Mouse (Mus musculus): ENCODE data around the gene Fam71a. TPM values are rescaled to one million over a fixed set of nuclear protein-coding genes. Genes with fewer than 3 reads are reported as not detected.

Fam71a gene
- polyA plus RNA-seq, 1 experiment: not detected

- H3K36me3 ChIP-seq (ENCODE audit: control insufficient read depth, insufficient read depth): no peaks in the 10 kb centered on the region
- TF ChIP-seq CEBPB (IDR thresholded peaks at IDR 0.05; ENCODE audit: low read depth) (no peak), FOSL1 (IDR thresholded peaks at IDR 0.05; ENCODE audit: insufficient read depth, low read length, poor library complexity, severe bottlenecking) (no peak), USF1 (IDR thresholded peaks at IDR 0.05; ENCODE audit: low read depth) (no peak), CTCF (IDR thresholded peaks at IDR 0.05; ENCODE audit: control insufficient read depth, insufficient read depth, insufficient read length) (no peak), MYOD1 (IDR thresholded peaks at IDR 0.05; ENCODE audit: control insufficient read depth, insufficient read length, low read depth) (no peak), MAX (IDR thresholded peaks at IDR 0.05) (no peak), MYOG (IDR thresholded peaks at IDR 0.05; ENCODE audit: control insufficient read depth, extremely low read depth, insufficient read length) (no peak)
- peak overlapping the region; percentile 18 for H3K4me3 ChIP-seq (ENCODE audit: insufficient read depth, poor library complexity, severe bottlenecking)
- H3K27me3 ChIP-seq (ENCODE audit: control insufficient read depth, insufficient read depth, insufficient read length): peaks cover 32% of the 10 kb centered on the region
- H3ac ChIP-seq (ENCODE audit: control insufficient read depth, insufficient read length, low read depth): peak overlapping the region; percentile 22
- no peaks in the 10 kb centered on the region for H3K79me3 ChIP-seq (ENCODE audit: low read depth)
- H3K79me2 ChIP-seq (ENCODE audit: control insufficient read depth, insufficient read depth): no peaks in the 10 kb centered on the region
Observed at GRCm38 (mm10) chr1:191184066-191184815, 19.6 kb upstream of the Fam71a start.

- TF ChIP-seq USF1 (IDR thresholded peaks at IDR 0.05; ENCODE audit: low read depth): no peak
- TF ChIP-seq MAX (IDR thresholded peaks at IDR 0.05): peak; percentile 28
- peak; percentile 92 for TF ChIP-seq CEBPB (IDR thresholded peaks at IDR 0.05; ENCODE audit: low read depth)
- H3ac ChIP-seq (ENCODE audit: control insufficient read depth, insufficient read length, low read depth): peak overlapping the region; percentile 77
- H3K79me3 ChIP-seq (ENCODE audit: low read depth): no peaks in the 10 kb centered on the region
- peak overlapping the region; percentile 45 for H3K4me3 ChIP-seq (ENCODE audit: insufficient read depth, poor library complexity, severe bottlenecking)
- H3K79me2 ChIP-seq (ENCODE audit: control insufficient read depth, insufficient read depth): no peaks in the 10 kb centered on the region
- H3K27me3 ChIP-seq (ENCODE audit: control insufficient read depth, insufficient read depth, insufficient read length): peaks cover 29% of the 10 kb centered on the region
- no peaks in the 10 kb centered on the region for H3K36me3 ChIP-seq (ENCODE audit: control insufficient read depth, insufficient read depth)
Observed at GRCm38 (mm10) chr1:191183163-191184065, 18.8 kb upstream of the Fam71a start.

GRCm38 (mm10) chr1:191182431-191183162, 18.0 kb upstream of the Fam71a start:
- H3K79me3 ChIP-seq (ENCODE audit: low read depth): no peaks in the 10 kb centered on the region
- no peaks in the 10 kb centered on the region for H3K36me3 ChIP-seq (ENCODE audit: control insufficient read depth, insufficient read depth)
- no peaks in the 10 kb centered on the region for H3K79me2 ChIP-seq (ENCODE audit: control insufficient read depth, insufficient read depth)
- TF ChIP-seq USF1 (IDR thresholded peaks at IDR 0.05; ENCODE audit: low read depth) (no peak), CTCF (IDR thresholded peaks at IDR 0.05; ENCODE audit: control insufficient read depth, insufficient read depth, insufficient read length) (peak; percentile 71)
- peak overlapping the region; percentile 52 for H3ac ChIP-seq (ENCODE audit: control insufficient read depth, insufficient read length, low read depth)
- peak overlapping the region; percentile 45 for H3K4me3 ChIP-seq (ENCODE audit: insufficient read depth, poor library complexity, severe bottlenecking)
- H3K27me3 ChIP-seq (ENCODE audit: control insufficient read depth, insufficient read depth, insufficient read length): peaks cover 27% of the 10 kb centered on the region

- Histone ChIP-seq H3K79me2 (ENCODE audit: control insufficient read depth, insufficient read depth) (no peaks in the 10 kb centered on the region), H3K36me3 (ENCODE audit: control insufficient read depth, insufficient read depth) (no peaks in the 10 kb centered on the region), H3K79me3 (ENCODE audit: low read depth) (no peaks in the 10 kb centered on the region), H3K4me3 (ENCODE audit: insufficient read depth, poor library complexity, severe bottlenecking) (peak overlapping the region; percentile 45), H3ac (ENCODE audit: control insufficient read depth, insufficient read length, low read depth) (no peak overlapping the region), H3K27me3 (ENCODE audit: control insufficient read depth, insufficient read depth, insufficient read length) (peaks cover 22% of the 10 kb centered on the region)
- no peak for TF ChIP-seq MYOD1 (IDR thresholded peaks at IDR 0.05; ENCODE audit: control insufficient read depth, insufficient read length, low read depth)
- no peak for TF ChIP-seq CTCF (IDR thresholded peaks at IDR 0.05; ENCODE audit: control insufficient read depth, insufficient read depth, insufficient read length)
- no peak for TF ChIP-seq MYOG (IDR thresholded peaks at IDR 0.05; ENCODE audit: control insufficient read depth, extremely low read depth, insufficient read length)
Observed at GRCm38 (mm10) chr1:191181469-191182259, 17.0 kb upstream of the Fam71a start.

GRCm38 (mm10) chr1:191180397-191180796, 15.8 kb upstream of the Fam71a start:
- Histone ChIP-seq H3K79me3 (ENCODE audit: low read depth) (no peaks in the 10 kb centered on the region), H3K36me3 (ENCODE audit: control insufficient read depth, insufficient read depth) (no peaks in the 10 kb centered on the region), H3K27me3 (ENCODE audit: control insufficient read depth, insufficient read depth, insufficient read length) (peaks cover 18% of the 10 kb centered on the region), H3K79me2 (ENCODE audit: control insufficient read depth, insufficient read depth) (no peaks in the 10 kb centered on the region), H3K4me3 (ENCODE audit: insufficient read depth, poor library complexity, severe bottlenecking) (no peak overlapping the region), H3ac (ENCODE audit: control insufficient read depth, insufficient read length, low read depth) (no peak overlapping the region)
- no peak for TF ChIP-seq CTCF (IDR thresholded peaks at IDR 0.05; ENCODE audit: control insufficient read depth, insufficient read depth, insufficient read length)
- no peak for TF ChIP-seq CEBPB (IDR thresholded peaks at IDR 0.05; ENCODE audit: low read depth)
- TF ChIP-seq FOSL1 (IDR thresholded peaks at IDR 0.05; ENCODE audit: insufficient read depth, low read length, poor library complexity, severe bottlenecking): no peak
- TF ChIP-seq MYOG (IDR thresholded peaks at IDR 0.05; ENCODE audit: control insufficient read depth, extremely low read depth, insufficient read length): no peak
- TF ChIP-seq MYOD1 (IDR thresholded peaks at IDR 0.05; ENCODE audit: control insufficient read depth, insufficient read length, low read depth): no peak
- no peak for TF ChIP-seq USF1 (IDR thresholded peaks at IDR 0.05; ENCODE audit: low read depth)
- TF ChIP-seq MAX (IDR thresholded peaks at IDR 0.05): no peak
